Mouse (Mus musculus): ENCODE measurements around the gene Syt1. TPM values are rescaled to one million over a fixed set of nuclear protein-coding genes. Genes with fewer than 3 reads are reported as not detected.
A peak's percentile ranks its signal among the peaks of the same experiment; 100 is the strongest.

The Syt1 gene
- polyA plus RNA-seq, 2 experiments: 0.84 to 1.1 TPM

DNA sequence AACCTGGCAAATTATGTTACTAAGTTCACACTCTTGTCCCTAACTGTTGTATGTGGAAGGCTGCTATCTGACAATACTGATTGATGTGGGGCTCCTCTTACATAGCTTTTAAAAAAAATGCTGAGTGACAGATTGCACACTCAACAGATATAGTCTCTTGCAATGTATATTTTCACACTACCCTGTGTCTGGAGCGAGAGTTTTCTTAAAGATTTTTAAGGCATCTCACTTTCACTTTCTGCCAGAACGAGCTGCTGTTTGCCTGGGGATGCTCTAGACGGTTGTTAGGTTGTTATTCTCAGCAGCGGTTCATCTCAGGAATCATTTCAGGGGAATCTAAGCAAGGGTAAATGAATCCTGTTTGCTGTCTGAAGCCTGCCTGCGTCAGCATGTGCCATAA is 313.7 kb downstream of the Syt1 start:
- Histone ChIP-seq H3K4me1 (ENCODE audit: control insufficient read depth, insufficient read depth, low read length) (no peaks in the 10 kb centered on the region), H3K27ac (replicated peaks; ENCODE audit: low read depth, low read length) (no peak overlapping the region), H3K9me3 (ENCODE audit: control insufficient read depth, low read length) (no peaks in the 10 kb centered on the region), H3K4me2 (replicated peaks; ENCODE audit: low read depth, low read length, severe bottlenecking) (no peak overlapping the region), H3K9ac (ENCODE audit: low read depth, low read length, severe bottlenecking) (no peak overlapping the region), H3K36me3 (ENCODE audit: control insufficient read depth, insufficient read depth, low read length) (no peaks in the 10 kb centered on the region), H3K27me3 (ENCODE audit: control insufficient read depth, insufficient read depth, low read length) (no peaks in the 10 kb centered on the region), H3K4me3 (replicated peaks; ENCODE audit: low read length) (no peak overlapping the region)
- no peak for TF ChIP-seq POLR2A (IDR thresholded peaks at IDR 0.05; ENCODE audit: borderline replicate concordance, extremely low read depth, insufficient read depth, insufficient read length)
- ATAC-seq (ENCODE audit: low FRiP score, low read depth): no peak
- 56% methylated on average over 5 of the region's 5 CpGs for WGBS
- no peak for DNase-seq (ENCODE audit: low spot score)

- H3K9ac ChIP-seq (ENCODE audit: low read depth, low read length, severe bottlenecking): no peak overlapping the region
- no peaks in the 10 kb centered on the region for H3K36me3 ChIP-seq (ENCODE audit: control insufficient read depth, insufficient read depth, low read length)
- DNase-seq (ENCODE audit: low spot score) (no peak), ATAC-seq (ENCODE audit: low FRiP score, low read depth) (no peak)
- H3K27me3 ChIP-seq (ENCODE audit: control insufficient read depth, insufficient read depth, low read length): no peaks in the 10 kb centered on the region
- H3K27ac ChIP-seq (replicated peaks; ENCODE audit: low read depth, low read length): no peak overlapping the region
- H3K4me1 ChIP-seq (ENCODE audit: control insufficient read depth, insufficient read depth, low read length): no peaks in the 10 kb centered on the region
- no peaks in the 10 kb centered on the region for H3K9me3 ChIP-seq (ENCODE audit: control insufficient read depth, low read length)
- TF ChIP-seq POLR2A (IDR thresholded peaks at IDR 0.05; ENCODE audit: borderline replicate concordance, extremely low read depth, insufficient read depth, insufficient read length): no peak
- no peak overlapping the region for H3K4me3 ChIP-seq (replicated peaks; ENCODE audit: low read length)
- WGBS: 67% methylated on average over 9 of the region's 9 CpGs
- no peak overlapping the region for H3K4me2 ChIP-seq (replicated peaks; ENCODE audit: low read depth, low read length, severe bottlenecking)
Measured at GRCm38 (mm10) chr10:108690954-108691353, 319.8 kb downstream of the Syt1 start.

DNA sequence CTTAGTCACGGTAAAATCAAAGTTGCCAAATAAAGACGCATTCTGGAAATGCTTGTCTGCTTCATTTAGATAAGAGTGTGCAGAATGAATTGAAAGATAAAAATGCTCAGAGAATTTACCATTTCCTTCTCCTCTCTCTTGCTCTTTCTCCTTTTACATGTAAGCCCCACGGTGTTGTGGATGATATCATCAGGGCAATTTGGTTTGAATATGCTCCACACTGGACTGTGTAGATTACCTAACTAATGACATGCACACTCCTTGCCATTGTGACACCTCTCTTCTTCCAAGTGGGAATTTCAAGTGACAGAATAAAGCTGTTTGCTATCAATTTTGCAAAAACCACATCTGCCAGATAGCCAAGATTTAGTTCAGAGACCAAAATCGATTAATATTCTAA is 324.1 kb downstream of the Syt1 start:
- no peak overlapping the region for H3K4me2 ChIP-seq (replicated peaks; ENCODE audit: low read depth, low read length, severe bottlenecking)
- H3K4me1 ChIP-seq (ENCODE audit: control insufficient read depth, insufficient read depth, low read length): no peaks in the 10 kb centered on the region
- H3K27ac ChIP-seq (replicated peaks; ENCODE audit: low read depth, low read length): no peak overlapping the region
- ATAC-seq (ENCODE audit: low FRiP score, low read depth) (no peak), DNase-seq (ENCODE audit: low spot score) (no peak)
- no peaks in the 10 kb centered on the region for H3K27me3 ChIP-seq (ENCODE audit: control insufficient read depth, insufficient read depth, low read length)
- TF ChIP-seq POLR2A (IDR thresholded peaks at IDR 0.05; ENCODE audit: borderline replicate concordance, extremely low read depth, insufficient read depth, insufficient read length): no peak
- 83% methylated on average over 4 of the region's 4 CpGs for WGBS
- no peaks in the 10 kb centered on the region for H3K36me3 ChIP-seq (ENCODE audit: control insufficient read depth, insufficient read depth, low read length)
- H3K9me3 ChIP-seq (ENCODE audit: control insufficient read depth, low read length): no peaks in the 10 kb centered on the region
- no peak overlapping the region for H3K9ac ChIP-seq (ENCODE audit: low read depth, low read length, severe bottlenecking)
- no peak overlapping the region for H3K4me3 ChIP-seq (replicated peaks; ENCODE audit: low read length)

- H3K4me3 ChIP-seq (replicated peaks; ENCODE audit: low read length): no peak overlapping the region
- H3K36me3 ChIP-seq (ENCODE audit: control insufficient read depth, insufficient read depth, low read length): no peaks in the 10 kb centered on the region
- no peaks in the 10 kb centered on the region for H3K4me1 ChIP-seq (ENCODE audit: control insufficient read depth, insufficient read depth, low read length)
- H3K27me3 ChIP-seq (ENCODE audit: control insufficient read depth, insufficient read depth, low read length): no peaks in the 10 kb centered on the region
- H3K9ac ChIP-seq (ENCODE audit: low read depth, low read length, severe bottlenecking): no peak overlapping the region
- H3K4me2 ChIP-seq (replicated peaks; ENCODE audit: low read depth, low read length, severe bottlenecking): no peak overlapping the region
- WGBS: 63% methylated on average over 14 of the region's 14 CpGs
- no peak overlapping the region for H3K27ac ChIP-seq (replicated peaks; ENCODE audit: low read depth, low read length)
- no peak for DNase-seq (ENCODE audit: low spot score)
- 0 out of 2 replicates have a peak, but pooled peaks have one; percentile 12 for ATAC-seq (ENCODE audit: low FRiP score, low read depth)
- TF ChIP-seq POLR2A (IDR thresholded peaks at IDR 0.05; ENCODE audit: borderline replicate concordance, extremely low read depth, insufficient read depth, insufficient read length): no peak
- H3K9me3 ChIP-seq (ENCODE audit: control insufficient read depth, low read length): no peaks in the 10 kb centered on the region
Measured at GRCm38 (mm10) chr10:108679675-108680390, 330.9 kb downstream of the Syt1 start.

- DNase-seq (ENCODE audit: low spot score) (no peak), ATAC-seq (ENCODE audit: low FRiP score, low read depth) (no peak)
- no peak overlapping the region for H3K4me3 ChIP-seq (replicated peaks; ENCODE audit: low read length)
- no peak overlapping the region for H3K4me2 ChIP-seq (replicated peaks; ENCODE audit: low read depth, low read length, severe bottlenecking)
- no peak for TF ChIP-seq POLR2A (IDR thresholded peaks at IDR 0.05; ENCODE audit: borderline replicate concordance, extremely low read depth, insufficient read depth, insufficient read length)
- H3K27ac ChIP-seq (replicated peaks; ENCODE audit: low read depth, low read length): no peak overlapping the region
- no peaks in the 10 kb centered on the region for H3K4me1 ChIP-seq (ENCODE audit: control insufficient read depth, insufficient read depth, low read length)
- no peaks in the 10 kb centered on the region for H3K27me3 ChIP-seq (ENCODE audit: control insufficient read depth, insufficient read depth, low read length)
- H3K9me3 ChIP-seq (ENCODE audit: control insufficient read depth, low read length): no peaks in the 10 kb centered on the region
- H3K9ac ChIP-seq (ENCODE audit: low read depth, low read length, severe bottlenecking): no peak overlapping the region
- no peaks in the 10 kb centered on the region for H3K36me3 ChIP-seq (ENCODE audit: control insufficient read depth, insufficient read depth, low read length)
- 88% methylated on average over 8 of the region's 8 CpGs for WGBS
Measured at GRCm38 (mm10) chr10:108677053-108677452, 333.7 kb downstream of the Syt1 start.
